Mouse (Mus musculus) lung, postnatal 36 days (tissue): Measurements from ENCODE around the gene Gga3.

Experiments used
- DNase-seq: peaks from one replicate; pipeline ENCODE4 v3.0.0; 2022; ENCODE audit warnings: mixed read lengths

The Gga3 gene

GRCm38 (mm10) chr11:115630532-115631504 is 27.0 kb upstream of the Gga3 start:
- DNase-seq: peak; percentile 88

GRCm38 (mm10) chr11:115629734-115630531 is 26.1 kb upstream of the Gga3 start:
- no peak for DNase-seq

GRCm38 (mm10) chr11:115628465-115629101 is 24.7 kb upstream of the Gga3 start:
- DNase-seq: no peak

GRCm38 (mm10) chr11:115627705-115628464 is 24.0 kb upstream of the Gga3 start, which contains the start of gene Slc25a19:
TSS of gene Slc25a19 (minus strand) at chr11:115628295.
- peak; percentile 100 for DNase-seq

- no peak for DNase-seq
These were observed 23.2 kb upstream of the Gga3 start for GRCm38 (mm10) chr11:115626824-115627616.

- DNase-seq: no peak
These were observed 22.0 kb upstream of the Gga3 start for GRCm38 (mm10) chr11:115625877-115626276.

GRCm38 (mm10) chr11:115623487-115624070 is 19.7 kb upstream of the Gga3 start:
- DNase-seq: no peak

- no peak for DNase-seq
These were observed 16.1 kb upstream of the Gga3 start for GRCm38 (mm10) chr11:115619949-115620348.

DNA sequence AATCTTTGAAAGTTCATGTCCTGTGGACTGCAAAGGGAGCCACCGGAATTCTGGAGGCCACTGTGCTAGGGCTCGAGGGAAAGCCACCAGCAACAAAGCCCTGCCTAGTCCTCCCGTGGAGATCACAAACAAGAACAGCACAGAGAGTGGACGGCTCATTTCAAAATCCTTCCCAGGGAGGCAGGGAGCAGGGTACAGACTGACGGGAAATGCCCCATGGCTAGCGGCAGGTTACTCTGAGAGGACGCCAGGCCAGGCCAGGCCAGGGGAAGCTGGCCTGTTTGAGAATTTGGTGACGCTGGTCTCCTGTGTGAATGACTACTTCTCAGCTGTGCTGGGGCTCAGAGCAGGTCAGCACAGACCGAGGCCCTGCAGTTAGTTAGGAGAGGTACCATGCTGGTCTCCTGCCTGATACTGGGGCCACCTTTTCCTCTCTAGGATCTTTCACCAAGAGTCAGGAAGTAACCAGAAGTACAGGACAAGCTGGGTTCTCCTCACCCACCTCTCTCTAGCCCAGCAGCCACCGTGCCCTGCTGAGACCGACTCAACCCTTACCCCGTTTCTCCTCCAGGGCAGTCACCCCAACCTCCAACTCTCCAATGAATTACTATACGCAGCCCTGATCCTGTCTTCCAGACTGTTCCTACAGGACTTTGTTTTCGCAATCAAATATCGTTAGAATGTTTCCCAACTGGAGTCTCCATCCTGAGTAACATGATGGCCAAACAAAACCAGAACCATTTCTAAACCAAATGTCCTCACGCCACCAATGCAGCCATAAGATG is 15.1 kb upstream of the Gga3 start:
- no peak for DNase-seq

DNA sequence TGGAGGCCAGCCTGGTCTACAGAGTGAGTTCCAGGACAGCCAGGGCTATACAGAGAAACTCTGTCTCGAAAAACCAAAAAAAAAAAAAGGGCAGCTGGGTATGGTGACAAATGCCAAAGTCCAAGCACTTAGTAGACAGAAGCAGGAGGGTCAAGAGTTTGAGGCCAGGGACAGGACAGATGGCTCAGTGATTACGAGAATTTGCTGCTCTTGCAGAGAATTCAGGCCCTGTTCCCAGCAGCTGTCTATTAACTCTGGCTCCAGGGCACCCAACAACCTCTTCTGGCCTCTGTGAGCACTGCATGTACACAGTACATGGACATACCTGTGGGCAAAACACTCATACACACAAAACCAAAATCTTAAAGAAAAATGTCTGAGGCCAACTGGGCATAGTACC is 14.2 kb upstream of the Gga3 start:
- no peak for DNase-seq

DNA sequence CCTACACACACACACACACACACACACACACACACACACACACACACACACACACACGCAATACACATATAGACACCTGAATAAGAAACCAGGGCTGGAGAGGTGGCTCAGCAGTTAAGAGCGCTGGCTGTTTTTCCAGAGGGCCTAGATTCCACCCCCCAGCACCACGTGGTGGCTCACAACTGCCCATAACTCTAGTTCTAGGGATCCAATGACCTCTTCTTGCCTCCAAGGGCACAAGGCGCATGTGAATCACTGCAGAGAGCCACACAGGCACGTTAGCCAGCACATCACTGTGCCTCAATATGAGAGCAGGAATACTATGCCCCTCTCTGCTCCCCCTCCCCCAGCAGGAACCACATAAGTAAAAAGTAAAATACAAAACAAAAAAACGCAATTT is 13.0 kb upstream of the Gga3 start:
- no peak for DNase-seq

DNA sequence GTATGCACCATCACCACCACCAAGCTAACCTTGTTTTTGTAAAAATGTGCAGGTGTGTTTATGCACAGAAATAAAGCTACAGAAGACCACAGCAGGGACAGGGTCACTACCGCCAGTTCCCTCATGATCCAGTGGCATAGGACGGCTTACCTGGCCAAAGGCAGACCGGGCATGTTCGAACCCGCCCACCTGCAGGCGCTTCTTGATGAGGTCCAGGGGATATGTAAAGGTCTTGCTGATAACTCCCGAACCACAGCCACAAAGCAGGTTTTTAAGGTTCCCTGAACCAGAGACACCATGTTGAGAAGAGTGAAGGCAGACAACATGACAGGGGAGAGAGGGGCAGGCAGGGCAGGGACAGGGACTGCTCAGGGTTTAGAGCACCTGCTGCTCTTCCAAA is 12.5 kb upstream of the Gga3 start:
- DNase-seq: no peak

DNA sequence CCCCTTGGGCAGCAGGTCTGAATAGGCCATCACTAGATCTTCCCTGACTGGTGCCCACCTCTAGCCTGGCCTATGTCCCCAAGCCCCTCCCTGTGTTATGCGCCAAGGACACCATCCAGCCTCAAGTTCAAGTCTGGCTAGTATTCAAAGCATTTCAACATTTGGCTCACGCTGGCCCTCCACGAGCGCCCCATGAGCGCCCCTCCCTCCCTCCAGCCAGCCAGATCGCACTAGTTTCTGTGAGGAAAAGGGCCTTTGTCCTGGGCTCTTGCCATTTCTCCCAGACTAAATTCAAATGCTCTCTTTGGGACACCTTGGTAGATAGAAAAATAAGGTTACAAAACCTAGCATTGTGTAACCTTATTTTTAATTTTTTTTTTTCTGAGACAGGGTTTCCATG is 12.0 kb upstream of the Gga3 start:
- no peak for DNase-seq

- no peak for DNase-seq
These were observed 11.4 kb upstream of the Gga3 start for GRCm38 (mm10) chr11:115615108-115615825.

DNA sequence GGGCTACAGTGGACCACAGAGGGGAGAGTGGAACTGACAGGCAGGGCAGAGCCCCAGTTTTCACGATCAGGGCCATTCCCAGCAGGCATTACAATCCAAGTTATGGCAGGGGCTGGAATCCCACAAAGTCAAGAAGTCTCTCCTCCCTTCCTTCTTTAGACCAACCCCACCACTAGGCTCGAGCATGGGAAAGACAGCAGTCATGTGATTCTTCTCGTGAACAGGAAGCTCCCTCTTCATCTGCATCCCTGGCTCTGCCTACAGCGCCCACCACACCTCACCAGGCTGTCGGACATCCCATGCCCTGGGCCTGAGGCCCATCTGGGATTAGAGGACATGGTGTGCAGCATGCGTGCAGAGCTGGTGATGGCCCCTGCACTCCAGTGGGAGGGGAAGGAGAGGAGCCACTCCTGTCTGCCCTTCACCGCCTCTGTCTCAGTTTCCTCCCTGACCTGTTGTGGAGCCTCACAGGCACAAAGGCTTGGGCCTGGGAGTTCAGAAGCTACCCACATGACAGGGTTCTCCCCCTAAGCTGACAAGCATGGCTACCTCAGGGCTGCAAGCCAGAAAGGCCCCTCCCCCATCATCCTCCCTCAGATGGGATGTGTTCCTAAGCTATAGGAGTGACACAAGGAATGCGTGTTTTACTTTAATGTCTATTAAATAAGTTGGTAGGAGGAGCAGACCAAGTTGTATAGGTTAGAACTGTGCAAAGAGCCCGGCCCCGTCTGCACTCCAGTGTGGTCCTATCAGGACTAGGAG is 10.7 kb upstream of the Gga3 start:
- DNase-seq: no peak

DNA sequence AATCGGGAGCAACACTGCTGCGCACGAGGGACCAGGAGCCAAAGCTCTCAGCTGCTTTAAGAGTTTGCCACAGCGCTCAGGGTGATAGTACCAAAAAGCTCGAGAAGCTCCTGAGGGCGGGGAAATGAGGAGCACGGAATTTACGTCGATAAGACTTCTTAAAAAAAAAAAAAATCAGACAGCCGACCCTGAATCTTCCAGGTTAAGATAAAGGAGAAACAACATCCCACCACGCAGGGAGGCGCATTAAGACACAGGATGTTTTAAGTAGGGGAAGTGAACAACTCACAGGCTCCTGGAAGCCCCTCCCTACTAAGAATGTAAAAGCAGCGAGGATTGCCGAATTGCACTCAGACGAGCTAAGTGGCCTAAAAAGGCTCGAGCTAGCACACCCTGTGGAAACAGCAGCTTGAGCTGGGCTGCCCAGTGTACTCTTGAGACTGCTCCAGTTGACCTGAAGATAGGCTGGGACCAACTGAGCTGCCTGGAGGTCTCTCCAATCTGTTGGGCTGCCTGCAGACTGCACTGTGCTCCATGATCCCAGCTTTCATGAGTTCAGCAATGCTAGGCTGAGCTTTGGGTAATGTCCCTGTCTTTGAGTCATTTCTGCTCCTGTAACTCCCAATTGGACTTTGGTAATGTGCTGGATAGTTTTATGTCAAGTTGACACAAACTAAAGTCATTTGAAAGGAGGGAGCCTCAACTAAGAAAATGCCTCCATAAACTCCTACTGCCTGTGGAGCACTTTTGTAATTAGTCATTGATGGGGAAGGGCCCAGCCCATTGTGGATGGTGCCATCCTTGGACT is 9.5 kb upstream of the Gga3 start:
- DNase-seq: peak; percentile 59

DNA sequence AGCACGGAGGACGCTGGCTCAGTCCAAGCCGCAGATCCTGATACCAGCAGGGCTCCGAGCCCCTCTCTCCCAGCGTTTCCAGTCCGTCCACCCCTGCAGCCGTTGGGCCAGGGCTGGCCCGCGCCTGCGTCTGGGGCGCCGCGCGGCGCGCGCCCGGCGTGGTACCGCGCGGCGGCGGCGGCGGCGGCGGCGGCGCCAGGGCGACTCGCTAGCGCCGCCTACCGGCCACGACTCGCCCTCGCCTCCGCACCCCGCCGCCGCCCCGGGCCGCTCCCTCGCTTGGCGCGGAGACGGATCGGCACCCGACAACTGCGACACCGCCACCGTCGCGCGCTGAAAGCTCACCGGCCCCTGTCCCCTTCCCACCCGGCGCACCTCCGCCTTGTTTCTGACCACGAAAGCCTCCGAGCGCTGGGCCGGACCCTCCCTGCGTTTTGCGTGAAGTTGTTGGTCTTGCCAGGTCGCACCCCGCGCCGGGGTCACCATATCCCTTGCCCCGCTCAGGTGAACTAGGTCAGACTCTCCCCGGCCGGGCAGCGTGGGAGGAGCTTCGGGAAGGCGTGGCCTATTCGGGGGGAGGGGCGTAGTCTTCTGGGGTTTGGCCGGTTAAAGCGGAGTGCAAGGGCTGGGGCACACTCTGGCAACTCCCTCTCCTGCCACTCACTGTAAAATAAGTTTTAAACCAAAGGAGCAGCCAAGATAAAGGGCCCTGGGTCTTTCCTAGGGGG is 8.7 kb upstream of the Gga3 start, which contains the start of gene Mif4gd:
Gene Mif4gd (minus strand): TSS at position 560 of the 728 bp plus-strand sequence.
- peak; percentile 95 for DNase-seq
